ENCODE assay signal across 25 mouse cellular contexts in genomic region chr12:17318453-17318852, GRCm38 (mm10). TPM values are rescaled to one million over a fixed set of nuclear protein-coding genes. Genes with fewer than 3 reads are reported as not detected.
"Had no signal": no experiment of that assay in that cellular context is flagged by ENCODE, and none has a peak within 500 bp of the region (broad histone marks: within the 10 kb centered on the region; RNA-seq: fewer than 3 reads in every experiment).

No protein-coding gene starts in this region.

- H3K4me1 ChIP-seq: limb, embryonic 12.5 days; limb, embryonic 15.5 days; midbrain, embryonic 10.5 days; midbrain, embryonic 13.5 days; neural tube, embryonic 13.5 days; stomach, embryonic 15.5 days had no signal

- ATAC-seq: inflammation-experienced regulatory T-cells, adult 6 months; intestine, postnatal 0 days; liver, postnatal 0 days; midbrain, embryonic 13.5 days; midbrain, embryonic 16.5 days had no signal

- H3K36me3 ChIP-seq: kidney, embryonic 15.5 days; limb, embryonic 12.5 days; limb, embryonic 15.5 days; midbrain, embryonic 10.5 days; midbrain, embryonic 13.5 days; neural tube, embryonic 13.5 days; stomach, embryonic 15.5 days had no signal

- DNase-seq: kidney, adult 2 months; kidney, postnatal 14 days; left cerebral cortex, postnatal 4 days; liver, postnatal 0 days; retina, postnatal 1 day; right cerebral cortex, postnatal 25 days; spleen, adult 18-20 months; thymus, postnatal 36 days had no signal

- H3K4me2 ChIP-seq: kidney, embryonic 15.5 days; limb, embryonic 12.5 days; limb, embryonic 15.5 days; liver, embryonic 11.5 days; midbrain, embryonic 13.5 days; neural tube, embryonic 13.5 days; stomach, embryonic 15.5 days had no signal

- H3K4me3 ChIP-seq: kidney, embryonic 15.5 days; limb, embryonic 12.5 days; limb, embryonic 15.5 days; megakaryocyte, embryonic 14.5 days; midbrain, embryonic 10.5 days; midbrain, embryonic 13.5 days; myocyte; neural tube, embryonic 13.5 days; stomach, embryonic 15.5 days had no signal

- H3K9ac ChIP-seq: kidney, embryonic 15.5 days; limb, embryonic 12.5 days; limb, embryonic 15.5 days; liver, embryonic 14.5 days; liver, postnatal 0 days; midbrain, embryonic 13.5 days; neural tube, embryonic 13.5 days; stomach, embryonic 15.5 days had no signal

- H3K27ac ChIP-seq: kidney, embryonic 15.5 days; limb, embryonic 12.5 days; limb, embryonic 15.5 days; liver, embryonic 14.5 days; midbrain, embryonic 10.5 days; midbrain, embryonic 13.5 days; neural tube, embryonic 13.5 days; stomach, embryonic 15.5 days had no signal

- H3K9me3 ChIP-seq: kidney, embryonic 15.5 days; limb, embryonic 12.5 days; limb, embryonic 15.5 days; megakaryocyte, embryonic 14.5 days; midbrain, embryonic 10.5 days; midbrain, embryonic 13.5 days; neural tube, embryonic 13.5 days; stomach, embryonic 15.5 days had no signal

RNA-seq across cellular contexts. Expression of gene Atp6v1c2, which starts 10.7 kb away (rescaled TPM):
- total RNA-seq: monocyte, adult 5-6 weeks; neutrophil, adult 5-6 weeks had no signal
- polyA plus RNA-seq: intestine, postnatal 0 days; urinary bladder, adult 2 months had no signal
